Mouse (Mus musculus): Measurements from ENCODE around the gene Sdccag8. TPM values are rescaled to one million over a fixed set of nuclear protein-coding genes. Genes with fewer than 3 reads are reported as not detected.

The Sdccag8 gene
- total RNA-seq (2015): 17.5 and 24.1 TPM in 2 replicates
- 55.3 and 59.3 TPM in 2 replicates for total RNA-seq (2017)

- ATAC-seq (ENCODE audit: poor library complexity, severe bottlenecking): peak; percentile 77
Measured at GRCm38 (mm10) chr1:176814591-176815062, at the start of gene Sdccag8. Sdccag8 (plus strand) TSS chr1:176814660.

GRCm38 (mm10) chr1:176774533-176774932 lies 39.9 kb upstream of the Sdccag8 start:
- no peak for ATAC-seq (ENCODE audit: poor library complexity, severe bottlenecking)

- ATAC-seq (ENCODE audit: poor library complexity, severe bottlenecking): no peak
Measured at GRCm38 (mm10) chr1:176789326-176789725, 25.1 kb upstream of the Sdccag8 start.

GRCm38 (mm10) chr1:176792175-176792574 lies 22.3 kb upstream of the Sdccag8 start:
- ATAC-seq (ENCODE audit: poor library complexity, severe bottlenecking): no peak

GRCm38 (mm10) chr1:176798673-176799072 lies 15.8 kb upstream of the Sdccag8 start:
- no peak for ATAC-seq (ENCODE audit: poor library complexity, severe bottlenecking)

- ATAC-seq (ENCODE audit: poor library complexity, severe bottlenecking): peak; percentile 82
Measured at GRCm38 (mm10) chr1:176800728-176801365, 13.6 kb upstream of the Sdccag8 start.

- ATAC-seq (ENCODE audit: poor library complexity, severe bottlenecking): no peak
Measured at GRCm38 (mm10) chr1:176810161-176810560, 4.3 kb upstream of the Sdccag8 start.

GRCm38 (mm10) chr1:176811892-176812291 lies 2.6 kb upstream of the Sdccag8 start:
- no peak for ATAC-seq (ENCODE audit: poor library complexity, severe bottlenecking)

GRCm38 (mm10) chr1:176812491-176813291 lies 1.8 kb upstream of the Sdccag8 start:
- ATAC-seq (ENCODE audit: poor library complexity, severe bottlenecking): no peak

- ATAC-seq (ENCODE audit: poor library complexity, severe bottlenecking): peak; percentile 39
Measured at GRCm38 (mm10) chr1:176813292-176814035, 996 bp upstream of the Sdccag8 start.

- peak; percentile 51 for ATAC-seq (ENCODE audit: poor library complexity, severe bottlenecking)
Measured at GRCm38 (mm10) chr1:176814036-176814420, 432 bp upstream of the Sdccag8 start, which contains the start of gene Cep170. Cep170 (minus strand) TSS chr1:176814067.

GRCm38 (mm10) chr1:176816728-176817127 lies 2.3 kb downstream of the Sdccag8 start:
- peak; percentile 19 for ATAC-seq (ENCODE audit: poor library complexity, severe bottlenecking)

GRCm38 (mm10) chr1:176818147-176818546 lies 3.7 kb downstream of the Sdccag8 start:
- no peak for ATAC-seq (ENCODE audit: poor library complexity, severe bottlenecking)

GRCm38 (mm10) chr1:176818763-176819162 lies 4.3 kb downstream of the Sdccag8 start:
- peak; percentile 7; the same call in 1 of the 2 replicates for ATAC-seq (ENCODE audit: poor library complexity, severe bottlenecking)

- ATAC-seq (ENCODE audit: poor library complexity, severe bottlenecking): no peak
Measured at GRCm38 (mm10) chr1:176821929-176822328, 7.5 kb downstream of the Sdccag8 start.

- no peak for ATAC-seq (ENCODE audit: poor library complexity, severe bottlenecking)
Measured at GRCm38 (mm10) chr1:176822949-176823348, 8.5 kb downstream of the Sdccag8 start.

GRCm38 (mm10) chr1:176823889-176824288 lies 9.4 kb downstream of the Sdccag8 start:
- ATAC-seq (ENCODE audit: poor library complexity, severe bottlenecking): peak; percentile 16

- ATAC-seq (ENCODE audit: poor library complexity, severe bottlenecking): no peak
Measured at GRCm38 (mm10) chr1:176824611-176825010, 10.2 kb downstream of the Sdccag8 start.

- no peak for ATAC-seq (ENCODE audit: poor library complexity, severe bottlenecking)
Measured at GRCm38 (mm10) chr1:176825084-176825483, 10.6 kb downstream of the Sdccag8 start.

GRCm38 (mm10) chr1:176826186-176826585 lies 11.7 kb downstream of the Sdccag8 start:
- peak; percentile 66 for ATAC-seq (ENCODE audit: poor library complexity, severe bottlenecking)

- peak; percentile 36; the same call in 1 of the 2 replicates for ATAC-seq (ENCODE audit: poor library complexity, severe bottlenecking)
Measured at GRCm38 (mm10) chr1:176826931-176827330, 12.5 kb downstream of the Sdccag8 start.
